Mouse (Mus musculus): Measurements from ENCODE around the gene BC051142. TPM values are rescaled to one million over a fixed set of nuclear protein-coding genes. Genes with fewer than 3 reads are reported as not detected.
"Not testable (repeated sequence)": the region's sequence is repeated elsewhere in the genome, so short reads cannot be mapped to it uniquely, and the experiment has no call there.

The BC051142 gene
- polyA plus RNA-seq, 1 experiment from 2014 or later, result 0.08 TPM

DNA sequence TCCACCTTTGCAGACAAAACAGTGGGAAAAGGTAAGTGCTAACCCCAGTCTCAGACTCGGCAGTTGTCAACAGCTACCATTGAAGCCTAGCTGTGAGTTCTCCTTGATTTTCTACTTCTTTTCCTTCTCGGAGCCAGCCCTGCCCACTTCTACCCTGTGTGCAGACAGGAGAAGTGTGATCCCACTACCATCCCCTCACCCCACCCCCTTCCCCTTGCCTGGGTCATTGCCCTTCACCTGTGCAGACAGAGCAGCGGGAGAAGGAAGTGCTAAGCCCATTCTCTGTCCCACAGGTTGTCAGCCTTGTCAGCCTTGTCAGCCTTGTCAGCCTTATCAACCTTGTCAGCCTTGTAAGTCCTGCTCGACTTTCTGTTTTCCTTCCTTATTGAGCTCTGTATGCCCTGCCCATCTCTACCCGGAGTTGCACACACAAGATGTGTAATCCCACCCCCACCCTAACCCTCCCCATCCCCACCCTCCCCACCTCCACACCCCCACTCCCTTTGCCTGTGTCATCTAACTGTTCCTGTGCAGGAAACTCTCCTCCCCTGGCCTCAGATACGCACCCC is 49.9 kb downstream of the BC051142 start:
- Histone ChIP-seq H3K4me2 (ENCODE audit: low read depth, low read length) (peak overlapping the region; percentile 18; the same call in 1 of the 2 replicates), H3K9me3 (ENCODE audit: low read length) (no peaks in the 10 kb centered on the region), H3K4me1 (ENCODE audit: insufficient read depth) (0 out of 2 replicates have a peak, but pooled peaks cover 2% of the 10 kb centered on the region), H3K27me3 (ENCODE audit: insufficient read depth, low read length) (no peaks in the 10 kb centered on the region), H3K9ac (replicated peaks) (no peak overlapping the region), H3K4me3 (ENCODE audit: low read depth, low read length) (no peak overlapping the region), H3K36me3 (replicated peaks; ENCODE audit: insufficient read depth, low read length) (no peaks in the 10 kb centered on the region), H3K27ac (ENCODE audit: low read depth) (no peak overlapping the region)
- ATAC-seq (peak; percentile 21; the same call in 1 of the 2 replicates), DNase-seq (no peak)
- TF ChIP-seq EP300 (IDR thresholded peaks at IDR 0.05; ENCODE audit: low read depth), result no peak
- TF ChIP-seq CTCF (IDR thresholded peaks at IDR 0.05; ENCODE audit: low read depth), result no peak
- WGBS (ENCODE audit: insufficient replicate concordance), result 7% methylated on average over 6 of the region's 6 CpGs

DNA sequence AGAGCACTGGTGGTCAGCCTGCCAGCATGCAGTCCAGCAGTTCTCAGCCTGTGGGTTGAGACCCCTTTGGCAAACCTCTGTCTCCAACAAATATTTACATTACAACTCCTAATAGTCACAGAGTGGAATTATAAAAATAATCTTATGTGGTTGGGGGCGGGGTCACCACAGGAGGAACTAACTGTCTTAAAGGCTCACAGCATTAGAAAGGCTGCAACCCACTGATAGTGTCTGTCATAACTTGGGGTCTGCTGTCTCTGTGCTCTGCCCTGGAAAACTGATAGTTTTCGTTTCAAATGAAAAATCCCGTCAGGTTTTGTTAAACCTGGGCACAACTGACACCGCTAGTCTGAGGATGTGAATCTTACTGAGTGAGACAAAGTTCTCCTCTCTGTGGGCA is 59.0 kb downstream of the BC051142 start:
- Histone ChIP-seq H3K36me3 (replicated peaks; ENCODE audit: insufficient read depth, low read length) (no peaks in the 10 kb centered on the region), H3K27ac (ENCODE audit: low read depth) (no peak overlapping the region), H3K4me2 (ENCODE audit: low read depth, low read length) (peak overlapping the region; percentile 26), H3K4me1 (ENCODE audit: insufficient read depth) (peaks cover 9% of the 10 kb centered on the region), H3K9ac (replicated peaks) (no peak overlapping the region), H3K4me3 (ENCODE audit: low read depth, low read length) (no peak overlapping the region), H3K27me3 (ENCODE audit: insufficient read depth, low read length) (0 out of 2 replicates have a peak, but pooled peaks cover 3% of the 10 kb centered on the region), H3K9me3 (ENCODE audit: low read length) (no peaks in the 10 kb centered on the region)
- 34% methylated on average over 4 of the region's 4 CpGs for WGBS (ENCODE audit: insufficient replicate concordance)
- DNase-seq, result no peak
- TF ChIP-seq CTCF (IDR thresholded peaks at IDR 0.05; ENCODE audit: low read depth) (no peak), EP300 (IDR thresholded peaks at IDR 0.05; ENCODE audit: low read depth) (no peak; the same call in 1 of the 2 replicates)
- ATAC-seq, result no peak

- no peaks in the 10 kb centered on the region for H3K9me3 ChIP-seq (ENCODE audit: low read length)
- no peak overlapping the region for H3K9ac ChIP-seq (replicated peaks)
- TF ChIP-seq EP300 (IDR thresholded peaks at IDR 0.05; ENCODE audit: low read depth) (no peak), CTCF (IDR thresholded peaks at IDR 0.05; ENCODE audit: low read depth) (no peak)
- H3K4me1 ChIP-seq (ENCODE audit: insufficient read depth), result peaks cover 9% of the 10 kb centered on the region
- H3K27ac ChIP-seq (ENCODE audit: low read depth), result no peak overlapping the region
- no peak for DNase-seq
- no peak overlapping the region for H3K4me2 ChIP-seq (ENCODE audit: low read depth, low read length)
- no peaks in the 10 kb centered on the region for H3K27me3 ChIP-seq (ENCODE audit: insufficient read depth, low read length)
- no peaks in the 10 kb centered on the region for H3K36me3 ChIP-seq (replicated peaks; ENCODE audit: insufficient read depth, low read length)
- 46% methylated on average over 3 of the region's 3 CpGs for WGBS (ENCODE audit: insufficient replicate concordance)
- no peak overlapping the region for H3K4me3 ChIP-seq (ENCODE audit: low read depth, low read length)
- no peak for ATAC-seq
Measured at GRCm38 (mm10) chr17:34459255-34459654, 60.6 kb downstream of the BC051142 start.

GRCm38 (mm10) chr17:34465906-34466305 is 67.3 kb downstream of the BC051142 start:
- H3K4me1 ChIP-seq (ENCODE audit: insufficient read depth); ATAC-seq; H3K36me3 ChIP-seq (replicated peaks; ENCODE audit: insufficient read depth, low read length); H3K4me3 ChIP-seq (ENCODE audit: low read depth, low read length); H3K4me2 ChIP-seq (ENCODE audit: low read depth, low read length); H3K27ac ChIP-seq (ENCODE audit: low read depth); H3K9ac ChIP-seq (replicated peaks); DNase-seq; H3K27me3 ChIP-seq (ENCODE audit: insufficient read depth, low read length); H3K9me3 ChIP-seq (ENCODE audit: low read length): not testable (repeated sequence)

GRCm38 (mm10) chr17:34470491-34470890 is 71.9 kb downstream of the BC051142 start:
- no peak overlapping the region for H3K4me3 ChIP-seq (ENCODE audit: low read depth, low read length)
- ATAC-seq (no peak), DNase-seq (no peak)
- no peak for TF ChIP-seq CTCF (IDR thresholded peaks at IDR 0.05; ENCODE audit: low read depth)
- TF ChIP-seq EP300 (IDR thresholded peaks at IDR 0.05; ENCODE audit: low read depth), result no peak
- no peak overlapping the region for H3K27ac ChIP-seq (ENCODE audit: low read depth)
- WGBS (ENCODE audit: insufficient replicate concordance), result 31% methylated on average over 2 of the region's 2 CpGs
- H3K4me2 ChIP-seq (ENCODE audit: low read depth, low read length), result no peak overlapping the region
- H3K27me3 ChIP-seq (ENCODE audit: insufficient read depth, low read length), result peaks cover 3% of the 10 kb centered on the region; the same call in 1 of the 2 replicates
- H3K9me3 ChIP-seq (ENCODE audit: low read length), result no peaks in the 10 kb centered on the region
- H3K4me1 ChIP-seq (ENCODE audit: insufficient read depth), result no peaks in the 10 kb centered on the region
- H3K9ac ChIP-seq (replicated peaks), result no peak overlapping the region
- H3K36me3 ChIP-seq (replicated peaks; ENCODE audit: insufficient read depth, low read length), result no peaks in the 10 kb centered on the region

DNA sequence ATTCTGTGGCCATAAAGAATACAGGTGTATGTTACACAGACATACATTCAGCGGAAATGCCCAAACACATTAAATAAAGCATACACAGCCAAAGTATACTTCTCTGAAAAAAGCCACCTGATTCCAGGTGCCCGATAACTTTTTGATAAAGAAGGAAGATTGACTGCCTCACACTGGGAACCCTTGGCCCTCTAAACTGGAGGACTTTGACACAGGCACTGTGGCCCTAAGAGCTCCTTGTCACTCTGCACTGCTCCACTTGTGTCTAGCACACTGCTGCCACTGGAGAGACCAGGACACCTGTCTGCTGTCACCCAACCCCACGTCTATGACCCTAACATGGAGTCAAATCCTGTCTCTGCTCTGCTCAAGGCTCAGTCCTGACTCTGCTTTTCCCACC is 76.4 kb downstream of the BC051142 start:
- no peaks in the 10 kb centered on the region for H3K4me1 ChIP-seq (ENCODE audit: insufficient read depth)
- H3K27me3 ChIP-seq (ENCODE audit: insufficient read depth, low read length), result no peaks in the 10 kb centered on the region
- ATAC-seq, result no peak
- H3K4me3 ChIP-seq (ENCODE audit: low read depth, low read length), result no peak overlapping the region
- DNase-seq, result no peak
- no peak overlapping the region for H3K9ac ChIP-seq (replicated peaks)
- no peaks in the 10 kb centered on the region for H3K9me3 ChIP-seq (ENCODE audit: low read length)
- TF ChIP-seq EP300 (IDR thresholded peaks at IDR 0.05; ENCODE audit: low read depth) (no peak), CTCF (IDR thresholded peaks at IDR 0.05; ENCODE audit: low read depth) (no peak)
- WGBS (ENCODE audit: insufficient replicate concordance), result 76% methylated on average over 3 of the region's 3 CpGs
- no peak overlapping the region for H3K27ac ChIP-seq (ENCODE audit: low read depth)
- no peak overlapping the region for H3K4me2 ChIP-seq (ENCODE audit: low read depth, low read length)
- no peaks in the 10 kb centered on the region for H3K36me3 ChIP-seq (replicated peaks; ENCODE audit: insufficient read depth, low read length)

GRCm38 (mm10) chr17:34476427-34476826 is 77.8 kb downstream of the BC051142 start:
- H3K4me1 ChIP-seq (ENCODE audit: insufficient read depth), result no peaks in the 10 kb centered on the region
- no peak overlapping the region for H3K9ac ChIP-seq (replicated peaks)
- 76% methylated on average over 1 of the region's 2 CpGs for WGBS (ENCODE audit: insufficient replicate concordance)
- no peaks in the 10 kb centered on the region for H3K27me3 ChIP-seq (ENCODE audit: insufficient read depth, low read length)
- H3K27ac ChIP-seq (ENCODE audit: low read depth), result no peak overlapping the region
- no peaks in the 10 kb centered on the region for H3K9me3 ChIP-seq (ENCODE audit: low read length)
- H3K36me3 ChIP-seq (replicated peaks; ENCODE audit: insufficient read depth, low read length), result no peaks in the 10 kb centered on the region
- no peak for ATAC-seq
- H3K4me2 ChIP-seq (ENCODE audit: low read depth, low read length), result no peak overlapping the region
- H3K4me3 ChIP-seq (ENCODE audit: low read depth, low read length), result no peak overlapping the region
- no peak for TF ChIP-seq EP300 (IDR thresholded peaks at IDR 0.05; ENCODE audit: low read depth)
- no peak for TF ChIP-seq CTCF (IDR thresholded peaks at IDR 0.05; ENCODE audit: low read depth)
- DNase-seq, result no peak

DNA sequence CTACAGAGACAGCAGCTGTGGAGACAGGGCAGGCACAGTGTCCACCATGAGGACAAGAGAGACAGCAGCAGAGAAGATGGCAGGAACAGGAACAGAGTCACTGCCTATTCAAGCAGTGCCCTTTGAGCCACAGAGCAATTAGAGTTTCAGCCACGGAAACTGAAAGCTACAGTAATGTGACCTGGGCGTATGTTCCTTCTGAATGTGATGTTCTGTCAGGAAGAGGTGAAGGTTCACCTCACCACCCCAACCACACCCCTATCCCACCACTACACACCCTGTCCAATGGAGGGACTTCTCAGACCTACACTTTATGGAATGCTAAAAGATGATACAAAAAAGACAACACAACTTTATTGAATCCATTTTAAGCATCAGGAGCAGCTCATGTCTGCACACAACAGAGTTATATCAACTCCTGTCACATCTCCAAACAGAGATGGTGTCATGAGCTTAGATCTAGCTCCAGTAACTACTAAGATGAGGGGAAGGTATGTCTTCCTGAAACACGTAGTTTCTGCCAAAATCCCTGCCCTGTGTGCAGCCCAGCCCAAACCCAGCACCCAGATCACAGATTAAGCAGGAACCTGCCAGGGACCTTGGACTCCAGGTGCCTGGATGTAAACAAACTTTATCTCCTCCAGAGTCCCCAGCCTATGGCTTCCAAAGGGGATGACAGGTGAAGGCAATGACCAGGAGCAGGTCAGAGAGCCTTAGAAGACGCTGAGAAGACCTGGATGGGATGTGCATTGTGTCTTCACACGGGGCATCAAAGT is 78.8 kb downstream of the BC051142 start, which contains the start of gene Btnl4:
TSS of gene Btnl4 (minus strand) at position 81 of the 776 bp plus-strand sequence.
- ATAC-seq; H3K4me2 ChIP-seq (ENCODE audit: low read depth, low read length); H3K27me3 ChIP-seq (ENCODE audit: insufficient read depth, low read length); H3K36me3 ChIP-seq (replicated peaks; ENCODE audit: insufficient read depth, low read length); H3K27ac ChIP-seq (ENCODE audit: low read depth); H3K4me3 ChIP-seq (ENCODE audit: low read depth, low read length); DNase-seq; H3K4me1 ChIP-seq (ENCODE audit: insufficient read depth); H3K9ac ChIP-seq (replicated peaks); H3K9me3 ChIP-seq (ENCODE audit: low read length): not testable (repeated sequence)
- 63% methylated on average over 4 of the region's 5 CpGs for WGBS (ENCODE audit: insufficient replicate concordance)

All from liver, postnatal 0 days (tissue).